Mouse (Mus musculus) adrenal gland, postnatal 4 days (tissue): ENCODE data around the gene Rpp25l. TPM values are rescaled to one million over a fixed set of nuclear protein-coding genes. Genes with fewer than 3 reads are reported as not detected.
A peak's percentile ranks its signal among the peaks of the same experiment; 100 is the strongest.
"Not testable (repeated sequence)": the region's sequence is repeated elsewhere in the genome, so short reads cannot be mapped to it uniquely, and the experiment has no call there.

ENCODE experiments used
- DNase-seq, 2 experiments: peaks; one replicate each; pipeline ENCODE4 v3.0.0; 2021 to 2022; ENCODE audit warnings: low spot score in 2 of 2, mixed read lengths in 2 of 2
- total RNA-seq, 2 experiments: library from RNA; stranded (reverse); gene quantifications; 2 replicates each; pipeline ENCODE4 v1.2.3; 2021

Gene Rpp25l
- total RNA-seq, 2 experiments from 2014 or later: 38.2 to 41.5 TPM

GRCm38 (mm10) chr4:41698421-41699016 lies 14.8 kb downstream of the Rpp25l start:
- DNase-seq: not testable (repeated sequence)

- peak; percentile 67 to 70 for DNase-seq
Observed at GRCm38 (mm10) chr4:41696930-41697841, 16.1 kb downstream of the Rpp25l start, which contains the start of gene Cntfr. Cntfr (minus strand) TSS chr4:41697089.

GRCm38 (mm10) chr4:41696452-41696851 lies 16.9 kb downstream of the Rpp25l start:
- not testable (repeated sequence) for DNase-seq

GRCm38 (mm10) chr4:41695800-41696199 lies 17.5 kb downstream of the Rpp25l start:
- not testable (repeated sequence) for DNase-seq

GRCm38 (mm10) chr4:41693511-41693910 lies 19.8 kb downstream of the Rpp25l start:
- not testable (repeated sequence) for DNase-seq

- DNase-seq: not testable (repeated sequence)
Observed at GRCm38 (mm10) chr4:41690014-41690413, 23.3 kb downstream of the Rpp25l start.

GRCm38 (mm10) chr4:41688562-41688961 lies 24.8 kb downstream of the Rpp25l start:
- DNase-seq: not testable (repeated sequence)

- not testable (repeated sequence) for DNase-seq
Observed at GRCm38 (mm10) chr4:41685882-41686492, 27.3 kb downstream of the Rpp25l start.

GRCm38 (mm10) chr4:41684931-41685453 lies 28.3 kb downstream of the Rpp25l start:
- DNase-seq: not testable (repeated sequence)

- DNase-seq: not testable (repeated sequence)
Observed at GRCm38 (mm10) chr4:41684131-41684930, 29.0 kb downstream of the Rpp25l start.

GRCm38 (mm10) chr4:41683303-41683702 lies 30.0 kb downstream of the Rpp25l start:
- not testable (repeated sequence) for DNase-seq

- no peak for DNase-seq
Observed at GRCm38 (mm10) chr4:41682789-41683188, 30.5 kb downstream of the Rpp25l start.

GRCm38 (mm10) chr4:41681947-41682346 lies 31.4 kb downstream of the Rpp25l start:
- DNase-seq: no peak

- DNase-seq: no peak
Observed at GRCm38 (mm10) chr4:41681176-41681575, 32.2 kb downstream of the Rpp25l start.

GRCm38 (mm10) chr4:41679291-41679690 lies 34.0 kb downstream of the Rpp25l start:
- DNase-seq: no peak

- DNase-seq: no peak
Observed at GRCm38 (mm10) chr4:41678863-41679262, 34.5 kb downstream of the Rpp25l start.

GRCm38 (mm10) chr4:41677006-41677629 lies 36.2 kb downstream of the Rpp25l start:
- peak in 1 of 2 experiments; percentile 54 for DNase-seq

GRCm38 (mm10) chr4:41676248-41677005 lies 36.9 kb downstream of the Rpp25l start:
- no peak for DNase-seq

- DNase-seq: no peak
Observed at GRCm38 (mm10) chr4:41673186-41673585, 40.1 kb downstream of the Rpp25l start.
